Mouse (Mus musculus) stomach, postnatal 0 days (tissue): ENCODE results near the gene Hist1h2be. TPM values are rescaled to one million over a fixed set of nuclear protein-coding genes. Genes with fewer than 3 reads are reported as not detected.
A peak's percentile ranks its signal among the peaks of the same experiment; 100 is the strongest.
"Not testable (repeated sequence)": the region's sequence is repeated elsewhere in the genome, so short reads cannot be mapped to it uniquely, and the experiment has no call there.

Source experiments
- ATAC-seq: fragments of 200-750 bp; cut with Nextera tagmentation; 2 replicates; pipeline ENCODE4 v1.8.0; 2017; ENCODE audit not compliant: low FRiP score, low TSS enrichment
- DNase-seq: peaks from one replicate; pipeline ENCODE4 v3.0.0-alpha.2; 2016; ENCODE audit warnings: low spot score
- H3K27ac ChIP-seq: fragments of 300-500 bp; sonication (generic); replicated peaks from 2 replicates; pipeline ENCODE4 v1.5.1; 2014; ENCODE audit warnings: mild to moderate bottlenecking, control low read depth
- H3K27me3 ChIP-seq: fragments of 300-500 bp; sonication (generic); 2 replicates; pipeline ENCODE4 v1.6.1; 2014; ENCODE audit warnings: low read length; ENCODE audit not compliant: control insufficient read depth, insufficient read depth
- H3K36me3 ChIP-seq: fragments of 300-500 bp; sonication (generic); 2 replicates; pipeline ENCODE4 v1.6.1; 2014; ENCODE audit warnings: low read length, mixed read lengths; ENCODE audit not compliant: control insufficient read depth, insufficient read depth
- H3K4me1 ChIP-seq: fragments of 300-500 bp; sonication (generic); replicated peaks from 2 replicates; pipeline ENCODE4 v1.6.1; 2014; ENCODE audit warnings: antibody characterized with exemption; ENCODE audit not compliant: control insufficient read depth, insufficient read depth
- H3K4me2 ChIP-seq: fragments of 300-500 bp; sonication (generic); replicated peaks from 2 replicates; pipeline ENCODE4 v1.6.1; 2014; ENCODE audit warnings: low read depth, mild to moderate bottlenecking, control low read depth, moderate library complexity
- H3K4me3 ChIP-seq: fragments of 300-500 bp; sonication (generic); 2 replicates; pipeline ENCODE4 v1.5.1; 2014; ENCODE audit warnings: low read depth, low read length, control low read depth
- H3K9ac ChIP-seq: fragments of 300-500 bp; sonication (generic); 2 replicates; pipeline ENCODE4 v1.6.1; 2014; ENCODE audit warnings: mild to moderate bottlenecking, low read length, control low read depth, mixed read lengths
- H3K9me3 ChIP-seq: fragments of 300-500 bp; sonication (generic); 2 replicates; pipeline ENCODE4 v1.6.1; 2016; ENCODE audit warnings: low read length; ENCODE audit not compliant: control insufficient read depth
- CTCF ChIP-seq: IDR thresholded peaks from 2 replicates; pipeline ENCODE4 v1.5.1; 2016; ENCODE audit warnings: antibody characterized with exemption, low read depth, mild to moderate bottlenecking, moderate library complexity
- EP300 ChIP-seq: optimal IDR thresholded peaks from 2 replicates; pipeline ENCODE3; 2016; ENCODE audit warnings: antibody characterized with exemption
- WGBS: fragments of 180-500 bp; shearing (Covaris S2); extraction: QIAGEN DNeasy Blood & Tissue Kit; methylation state at CpG from one replicate; pipeline ENCODE4 v1.1.7; 2014; 5-methylcytosine and 5-hydroxymethylcytosine counted together
- polyA plus RNA-seq: library from polyadenylated mRNA; unstranded; fragments of >200 nt; fragmentation: Nextera tagmentation; extraction: Ambion mirVana; gene quantifications from 2 replicates; pipeline ENCODE4 v1.2.1, GENCODE M21; 2015

Gene Hist1h2be
- polyA plus RNA-seq, 1 experiment from 2014 or later = 0.73 TPM

GRCm38 (mm10) chr13:23582219-23583056 is 38.5 kb downstream of the Hist1h2be start:
- DNase-seq (no peak), ATAC-seq (no peak)
- Histone ChIP-seq H3K36me3 (no peaks in the 10 kb centered on the region), H3K4me1 (0 out of 2 replicates have a peak, but pooled peaks cover 2% of the 10 kb centered on the region), H3K4me2 (peak overlapping the region; percentile 63), H3K9me3 (no peaks in the 10 kb centered on the region), H3K27me3 (no peaks in the 10 kb centered on the region), H3K9ac (peak overlapping the region; percentile 66), H3K27ac (peak overlapping the region; percentile 65), H3K4me3 (peak overlapping the region; percentile 46)
- 13% methylated on average over 6 of the region's 6 CpGs for WGBS
- no peak for TF ChIP-seq EP300
- no peak for TF ChIP-seq CTCF

- peak within 1 kb of the TSS; percentile 65 for H3K27ac ChIP-seq
- peak within 1 kb of the TSS; percentile 46 for H3K4me3 ChIP-seq
- H3K9ac ChIP-seq = peak within 1 kb of the TSS; percentile 66
- H3K9me3 ChIP-seq = no peaks in the 10 kb centered on the region
- under 1% methylated on average over 43 of the region's 43 CpGs for WGBS
- H3K4me2 ChIP-seq = peak within 1 kb of the TSS; percentile 63
- DNase-seq (peak; percentile 93), ATAC-seq (peak; percentile 88)
- TF ChIP-seq EP300 = peak; percentile 91
- no peak for TF ChIP-seq CTCF
- no peaks in the 10 kb centered on the region for H3K36me3 ChIP-seq
- H3K4me1 ChIP-seq = 0 out of 2 replicates have a peak, but pooled peaks cover 2% of the 10 kb centered on the region
- H3K27me3 ChIP-seq = no peaks in the 10 kb centered on the region
These were observed 39.3 kb downstream of the Hist1h2be start, which contains the start of gene Hist1h4d for GRCm38 (mm10) chr13:23581408-23582218. Gene Hist1h4d (plus strand): TSS chr13:23581598.

- H3K27me3 ChIP-seq = no peaks in the 10 kb centered on the region
- ATAC-seq (no peak), DNase-seq (no peak)
- WGBS = 94% methylated on average over 1 of the region's 1 CpGs
- no peaks in the 10 kb centered on the region for H3K9me3 ChIP-seq
- peaks cover 5% of the 10 kb centered on the region; the same call in 1 of the 2 replicates for H3K4me1 ChIP-seq
- no peak for TF ChIP-seq EP300
- no peak for TF ChIP-seq CTCF
- H3K27ac ChIP-seq = no peak overlapping the region
- H3K4me3 ChIP-seq = no peak overlapping the region
- H3K9ac ChIP-seq = no peak overlapping the region
- no peaks in the 10 kb centered on the region for H3K36me3 ChIP-seq
- H3K4me2 ChIP-seq = no peak overlapping the region
These were observed 43.1 kb downstream of the Hist1h2be start for GRCm38 (mm10) chr13:23577835-23578234.

- ATAC-seq (no peak), DNase-seq (no peak)
- H3K9ac ChIP-seq = peak overlapping the region; percentile 58
- H3K27ac ChIP-seq = peak overlapping the region; percentile 49
- no peaks in the 10 kb centered on the region for H3K9me3 ChIP-seq
- H3K4me2 ChIP-seq = peak overlapping the region; percentile 55; the same call in 1 of the 2 replicates
- peaks cover 3% of the 10 kb centered on the region; the same call in 1 of the 2 replicates for H3K4me1 ChIP-seq
- TF ChIP-seq CTCF (no peak), EP300 (no peak)
- H3K27me3 ChIP-seq = no peaks in the 10 kb centered on the region
- H3K4me3 ChIP-seq = peak overlapping the region; percentile 39
- H3K36me3 ChIP-seq = no peaks in the 10 kb centered on the region
- WGBS = 32% methylated on average over 6 of the region's 6 CpGs
These were observed 43.9 kb downstream of the Hist1h2be start for GRCm38 (mm10) chr13:23576906-23577639.

GRCm38 (mm10) chr13:23576351-23576881 is 44.5 kb downstream of the Hist1h2be start:
- Histone ChIP-seq H3K27me3 (no peaks in the 10 kb centered on the region), H3K4me2 (peak overlapping the region; percentile 55), H3K4me1 (peaks cover 3% of the 10 kb centered on the region; the same call in 1 of the 2 replicates), H3K9me3 (no peaks in the 10 kb centered on the region), H3K36me3 (no peaks in the 10 kb centered on the region), H3K9ac (peak overlapping the region; percentile 58), H3K4me3 (peak overlapping the region; percentile 39), H3K27ac (peak overlapping the region; percentile 49)
- no peak for ATAC-seq
- TF ChIP-seq EP300 (no peak), CTCF (no peak)
- 7% methylated on average over 7 of the region's 7 CpGs for WGBS
- no peak for DNase-seq

- H3K4me3 ChIP-seq = peak overlapping the region; percentile 39
- H3K4me1 ChIP-seq, H3K27me3 ChIP-seq, DNase-seq, ATAC-seq, H3K36me3 ChIP-seq, H3K9me3 ChIP-seq: not testable (repeated sequence)
- H3K27ac ChIP-seq = peak overlapping the region; percentile 76
- peak overlapping the region; percentile 55 for H3K4me2 ChIP-seq
- 2% methylated on average over 8 of the region's 40 CpGs for WGBS
- peak overlapping the region; percentile 58 for H3K9ac ChIP-seq
These were observed 45.0 kb downstream of the Hist1h2be start for GRCm38 (mm10) chr13:23575864-23576313.
